Mouse (Mus musculus) E14TG2a.4 (cell line): ENCODE data around the gene Crtc3.

Experiments used
- CTCF ChIP-seq: conservative IDR thresholded peaks from 2 replicates; pipeline ENCODE4 v1.5.1; 2014; ENCODE audit warnings: low read length
- NANOG ChIP-seq: IDR thresholded peaks from 2 replicates; pipeline ENCODE4 v1.6.1; 2014; ENCODE audit warnings: borderline replicate concordance, low read length, mixed read lengths
- POU5F1 ChIP-seq: IDR thresholded peaks from 2 replicates; pipeline ENCODE4 v1.6.1; 2014; ENCODE audit warnings: low read length, borderline replicate concordance

DNA sequence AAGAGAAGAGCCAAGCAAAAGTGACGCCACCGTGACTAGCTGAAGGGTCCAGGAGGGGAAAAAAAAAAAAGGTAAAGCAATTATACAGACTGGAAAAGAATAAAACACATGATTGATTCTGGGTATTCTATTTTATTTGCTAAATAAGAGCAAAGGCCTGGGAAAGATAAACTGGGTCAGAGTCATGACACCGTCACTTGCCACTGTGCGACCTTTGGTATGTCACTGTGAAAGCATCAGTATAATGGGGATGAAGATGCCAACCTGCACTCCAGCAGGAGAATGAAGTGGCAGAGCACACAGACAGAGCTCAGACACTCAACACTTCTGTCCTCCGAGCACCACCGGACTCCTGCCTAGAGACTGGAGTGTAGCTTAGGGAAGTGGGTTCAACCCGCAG, 34.7 kb downstream of the Crtc3 start:
- no peak for TF ChIP-seq CTCF
- no peak for TF ChIP-seq POU5F1
- no peak for TF ChIP-seq NANOG
